ENCODE assay signal across 15 mouse cellular contexts in genomic region chr3:107436434-107436833, GRCm38 (mm10). TPM values are rescaled to one million over a fixed set of nuclear protein-coding genes. Genes with fewer than 3 reads are reported as not detected.
DNase-seq lines count a peak whose midpoint lies in the region; ATAC-seq lines count a peak whose summit lies in the region.
"Had no signal": no experiment of that assay in that cellular context is flagged by ENCODE, and none has a peak within 500 bp of the region (broad histone marks: within the 10 kb centered on the region; RNA-seq: fewer than 3 reads in every experiment).

No protein-coding gene starts in this region.

- peaks cover 11% of the 10 kb centered on the region for H3K4me1 ChIP-seq in forebrain, embryonic 13.5 days
- H3K4me1 ChIP-seq in forebrain, embryonic 11.5 days (replicated peaks; ENCODE audit: control insufficient read depth, insufficient read depth, low read length), result no peaks in the 10 kb centered on the region
- H3K4me1 ChIP-seq in midbrain, embryonic 11.5 days (ENCODE audit: control insufficient read depth, insufficient read depth, low read length), result no peaks in the 10 kb centered on the region
- no peaks in the 10 kb centered on the region; the same call in 1 of the 2 replicates for H3K4me1 ChIP-seq in midbrain, embryonic 10.5 days
- H3K4me1 ChIP-seq in hindbrain, embryonic 15.5 days (replicated peaks), result peaks cover 19% of the 10 kb centered on the region
- H3K4me1 ChIP-seq: liver, embryonic 12.5 days had no signal

- ATAC-seq in forebrain, embryonic 13.5 days, result peak; percentile 60
- ATAC-seq in forebrain, embryonic 11.5 days (replicated peaks; ENCODE audit: low FRiP score), result no peak
- ATAC-seq in midbrain, embryonic 11.5 days (ENCODE audit: low FRiP score), result no peak
- no peak for ATAC-seq in hindbrain, embryonic 15.5 days (ENCODE audit: low FRiP score, low read depth)
- ATAC-seq: activated CD4-positive, CD25-positive, alpha-beta regulatory T cell, adult 4 months; liver, embryonic 12.5 days; lung, postnatal 0 days had no signal

- no peaks in the 10 kb centered on the region for H3K9me3 ChIP-seq in forebrain, embryonic 13.5 days (replicated peaks)
- H3K9me3 ChIP-seq in forebrain, embryonic 11.5 days (ENCODE audit: control insufficient read depth, low read length), result no peaks in the 10 kb centered on the region
- H3K9me3 ChIP-seq in midbrain, embryonic 11.5 days (ENCODE audit: control insufficient read depth, low read length), result no peaks in the 10 kb centered on the region
- H3K9me3 ChIP-seq in midbrain, embryonic 10.5 days (replicated peaks), result no peaks in the 10 kb centered on the region
- H3K9me3 ChIP-seq in hindbrain, embryonic 15.5 days, result no peaks in the 10 kb centered on the region
- H3K9me3 ChIP-seq: embryonic facial prominence, embryonic 15.5 days; liver, embryonic 12.5 days; megakaryocyte, embryonic 14.5 days had no signal

- no peak overlapping the region for H3K27ac ChIP-seq in forebrain, embryonic 13.5 days
- H3K27ac ChIP-seq in forebrain, embryonic 11.5 days (ENCODE audit: low read depth, low read length), result no peak overlapping the region
- no peak overlapping the region for H3K27ac ChIP-seq in midbrain, embryonic 11.5 days (ENCODE audit: low read depth, low read length)
- H3K27ac ChIP-seq in midbrain, embryonic 10.5 days (replicated peaks), result no peak overlapping the region
- peak overlapping the region; percentile 54 for H3K27ac ChIP-seq in hindbrain, embryonic 15.5 days (replicated peaks)
- H3K27ac ChIP-seq: embryonic facial prominence, embryonic 15.5 days; liver, embryonic 12.5 days had no signal

- H3K9ac ChIP-seq in forebrain, embryonic 13.5 days, result no peak overlapping the region
- H3K9ac ChIP-seq in forebrain, embryonic 11.5 days (ENCODE audit: low read length), result no peak overlapping the region
- H3K9ac ChIP-seq in midbrain, embryonic 11.5 days (ENCODE audit: low read length), result no peak overlapping the region
- H3K9ac ChIP-seq in hindbrain, embryonic 15.5 days, result no peak overlapping the region
- H3K9ac ChIP-seq: embryonic facial prominence, embryonic 15.5 days; liver, embryonic 12.5 days had no signal

- whole genome bisulfite sequencing in forebrain, embryonic 13.5 days, result 44% methylated on average over 6 of the region's 6 CpGs
- 76% methylated on average over 6 of the region's 6 CpGs for WGBS in forebrain, embryonic 11.5 days
- 76% methylated on average over 6 of the region's 6 CpGs for WGBS in midbrain, embryonic 11.5 days
- 79% methylated on average over 6 of the region's 6 CpGs for WGBS in midbrain, embryonic 10.5 days
- WGBS in hindbrain, embryonic 15.5 days, result 40% methylated on average over 6 of the region's 6 CpGs

- no peaks in the 10 kb centered on the region for H3K36me3 ChIP-seq in forebrain, embryonic 13.5 days (ENCODE audit: poor library complexity, severe bottlenecking)
- H3K36me3 ChIP-seq in forebrain, embryonic 11.5 days (ENCODE audit: control insufficient read depth, insufficient read depth, low read length), result no peaks in the 10 kb centered on the region
- no peaks in the 10 kb centered on the region for H3K36me3 ChIP-seq in midbrain, embryonic 11.5 days (ENCODE audit: control insufficient read depth, insufficient read depth, low read length)
- no peaks in the 10 kb centered on the region for H3K36me3 ChIP-seq in midbrain, embryonic 10.5 days
- no peaks in the 10 kb centered on the region for H3K36me3 ChIP-seq in hindbrain, embryonic 15.5 days
- H3K36me3 ChIP-seq: embryonic facial prominence, embryonic 15.5 days; liver, embryonic 12.5 days had no signal

- DNase-seq in forebrain, embryonic 11.5 days (ENCODE audit: low spot score), result no peak
- DNase-seq in midbrain, embryonic 11.5 days (ENCODE audit: low spot score, missing footprints), result peak; percentile 31
- no peak for DNase-seq in midbrain, embryonic 10.5 days (ENCODE audit: low spot score)
- peak; percentile 33 for DNase-seq in adrenal gland, postnatal 25 days
- DNase-seq in layer of hippocampus, adult 11-12 months (ENCODE audit: low spot score), result no peak
- DNase-seq: cerebellum, adult 11 months; kidney, adult 8-10 months had no signal

- H3K27me3 ChIP-seq in forebrain, embryonic 13.5 days, result no peaks in the 10 kb centered on the region
- H3K27me3 ChIP-seq in forebrain, embryonic 11.5 days (ENCODE audit: control insufficient read depth, insufficient read depth, low read length), result no peaks in the 10 kb centered on the region
- no peaks in the 10 kb centered on the region for H3K27me3 ChIP-seq in midbrain, embryonic 11.5 days (ENCODE audit: control insufficient read depth, insufficient read depth, low read length)
- H3K27me3 ChIP-seq in midbrain, embryonic 10.5 days (ENCODE audit: low read depth, poor library complexity, severe bottlenecking), result no peaks in the 10 kb centered on the region
- no peaks in the 10 kb centered on the region for H3K27me3 ChIP-seq in hindbrain, embryonic 15.5 days
- H3K27me3 ChIP-seq: embryonic facial prominence, embryonic 15.5 days; liver, embryonic 12.5 days had no signal

- H3K4me2 ChIP-seq in forebrain, embryonic 13.5 days, result no peak overlapping the region
- H3K4me2 ChIP-seq in forebrain, embryonic 11.5 days (ENCODE audit: low read depth, low read length, severe bottlenecking), result no peak overlapping the region
- no peak overlapping the region for H3K4me2 ChIP-seq in midbrain, embryonic 11.5 days
- H3K4me2 ChIP-seq in hindbrain, embryonic 15.5 days, result no peak overlapping the region
- H3K4me2 ChIP-seq: embryonic facial prominence, embryonic 15.5 days; liver, embryonic 12.5 days had no signal

- H3K4me3 ChIP-seq in forebrain, embryonic 13.5 days, result no peak overlapping the region
- no peak overlapping the region for H3K4me3 ChIP-seq in forebrain, embryonic 11.5 days (ENCODE audit: low read depth, low read length)
- no peak overlapping the region for H3K4me3 ChIP-seq in midbrain, embryonic 11.5 days (ENCODE audit: low read depth, low read length)
- no peak overlapping the region for H3K4me3 ChIP-seq in midbrain, embryonic 10.5 days
- no peak overlapping the region for H3K4me3 ChIP-seq in hindbrain, embryonic 15.5 days
- H3K4me3 ChIP-seq: embryonic facial prominence, embryonic 15.5 days; liver, embryonic 12.5 days; megakaryocyte, embryonic 14.5 days had no signal

RNA-seq across cellular contexts. Expression of gene Kcnc4, which starts 22.9 kb away (rescaled TPM):
- polyA plus RNA-seq in forebrain, embryonic 13.5 days (2015; fragmentation: Nextera tagmentation; extraction: Ambion mirVana), result 0.25 and 0.38 TPM in 2 replicates
- 0.28 and 0.39 TPM in 2 replicates for polyA plus RNA-seq in forebrain, embryonic 11.5 days (2014; fragmentation: Nextera tagmentation; extraction: Ambion mirVana)
- polyA plus RNA-seq in midbrain, embryonic 11.5 days (2014; fragmentation: Nextera tagmentation; extraction: Ambion mirVana), result 0.03 and 0.04 TPM in 2 replicates
- 0.10 TPM in 1 of 2 replicates, not detected in the other for polyA plus RNA-seq in midbrain, embryonic 10.5 days (2016; fragmentation: Nextera tagmentation; extraction: Ambion mirVana)
- total RNA-seq in adrenal gland, postnatal 25 days (2021), result 7.6 and 8.3 TPM in 2 replicates
- 10.1 and 10.4 TPM in 2 replicates for polyA plus RNA-seq in hindbrain, embryonic 15.5 days (2015; fragmentation: Nextera tagmentation; extraction: Ambion mirVana)
- total RNA-seq: granulocyte monocyte progenitor cell, adult 5-6 weeks had no signal
- polyA plus RNA-seq: activated CD4-positive, CD25-positive, alpha-beta regulatory T cell, adult 4 months; liver, embryonic 12.5 days had no signal

Comparison
In these comparisons a context has a peak if more than half of its experiments do, and no peak if none do; other contexts are left out.
1. DNase-seq: peak in midbrain, embryonic 11.5 days (single experiment) and adrenal gland, postnatal 25 days (single experiment); none in forebrain, embryonic 11.5 days (single experiment), midbrain, embryonic 10.5 days (single experiment) and layer of hippocampus, adult 11-12 months (single experiment).